Mouse (Mus musculus): ENCODE results near the gene Clpx.

- TF ChIP-seq POLR2A (IDR thresholded peaks at IDR 0.05; ENCODE audit: low read depth, low read length): no peak
- TF ChIP-seq TBP (conservative IDR thresholded peaks at IDR 0.05; ENCODE audit: low read depth, low read length): no peak
- no peak for TF ChIP-seq EP300 (IDR thresholded peaks at IDR 0.05; ENCODE audit: low read length)
- TF ChIP-seq CHD1 (IDR thresholded peaks at IDR 0.05; ENCODE audit: low read depth, low read length): no peak
- no peak for TF ChIP-seq CTCF (conservative IDR thresholded peaks at IDR 0.05 in 1 of 2, IDR thresholded peaks at IDR 0.05 in 1 of 2; ENCODE audit: low read depth in 2 of 2, low read length in 2 of 2)
- no peak for TF ChIP-seq TCF12 (IDR thresholded peaks at IDR 0.05; ENCODE audit: low read depth, low read length)
- no peak for TF ChIP-seq NELFE (IDR thresholded peaks at IDR 0.05; ENCODE audit: low read depth, low read length)
- no peak for TF ChIP-seq SIN3A (IDR thresholded peaks at IDR 0.05; ENCODE audit: low read length)
Measured at GRCm38 (mm10) chr9:65339146-65339545, 45.1 kb downstream of the Clpx start.

Measured in CH12.LX (cell line).